Mouse (Mus musculus) spleen, postnatal 14 days (tissue): Measurements from ENCODE around the gene Osbpl7.

Experiments used
- DNase-seq, 2 experiments: peaks; one replicate each; pipeline ENCODE4 v3.0.0; 2021 to 2022; ENCODE audit warnings: low spot score in 2 of 2

Osbpl7 gene

GRCm38 (mm10) chr11:97082977-97083376, 32.5 kb downstream of the Osbpl7 start:
- DNase-seq, result peak in 1 of 2 experiments; percentile 28

- no peak for DNase-seq
These were observed 33.1 kb downstream of the Osbpl7 start for GRCm38 (mm10) chr11:97083401-97084140.

GRCm38 (mm10) chr11:97084821-97085505, 34.5 kb downstream of the Osbpl7 start:
- DNase-seq, result no peak

GRCm38 (mm10) chr11:97086365-97086764, 35.9 kb downstream of the Osbpl7 start:
- DNase-seq, result no peak

- no peak for DNase-seq
These were observed 44.2 kb downstream of the Osbpl7 start for GRCm38 (mm10) chr11:97094600-97094999.

GRCm38 (mm10) chr11:97098791-97099190, 48.4 kb downstream of the Osbpl7 start:
- no peak for DNase-seq

GRCm38 (mm10) chr11:97101722-97102121, 51.3 kb downstream of the Osbpl7 start:
- peak; percentile 40 to 71 for DNase-seq

- DNase-seq, result no peak
These were observed 53.0 kb downstream of the Osbpl7 start for GRCm38 (mm10) chr11:97103163-97104090.

- no peak for DNase-seq
These were observed 53.7 kb downstream of the Osbpl7 start for GRCm38 (mm10) chr11:97104091-97104483.

- no peak for DNase-seq
These were observed 58.5 kb downstream of the Osbpl7 start for GRCm38 (mm10) chr11:97108976-97109375.

- no peak for DNase-seq
These were observed 62.2 kb downstream of the Osbpl7 start for GRCm38 (mm10) chr11:97112519-97113125.

- no peak for DNase-seq
These were observed 64.5 kb downstream of the Osbpl7 start, which contains the start of gene Tbx21 for GRCm38 (mm10) chr11:97114671-97115601. TSS of gene Tbx21 (minus strand) at chr11:97115331.

GRCm38 (mm10) chr11:97115797-97116196, 65.4 kb downstream of the Osbpl7 start:
- DNase-seq, result no peak
